Mouse (Mus musculus) heart, embryonic 16.5 days (tissue): ENCODE data around the gene Dennd1b. TPM values are rescaled to one million over a fixed set of nuclear protein-coding genes. Genes with fewer than 3 reads are reported as not detected.
A peak's percentile ranks its signal among the peaks of the same experiment; 100 is the strongest.

Source experiments
- ATAC-seq: fragments of 200-750 bp; cut with Nextera tagmentation; replicated peaks from 2 replicates; pipeline ENCODE4 v1.8.0; 2017; ENCODE audit warnings: moderate number of reproducible peaks; ENCODE audit not compliant: insufficient read depth, low FRiP score; ENCODE audit errors: extremely low read depth
- H3K27ac ChIP-seq: fragments of 300-500 bp; sonication (generic); 2 replicates; pipeline ENCODE4 v1.5.1; 2014; ENCODE audit warnings: mild to moderate bottlenecking, low read length, control low read depth, moderate library complexity
- H3K27me3 ChIP-seq: fragments of 300-500 bp; sonication (generic); 2 replicates; pipeline ENCODE4 v1.6.1; 2014; ENCODE audit warnings: low read length, mixed read lengths; ENCODE audit not compliant: control insufficient read depth, insufficient read depth
- H3K36me3 ChIP-seq: fragments of 300-500 bp; sonication (generic); 2 replicates; pipeline ENCODE4 v1.6.1; 2014; ENCODE audit not compliant: control insufficient read depth, insufficient read depth
- H3K4me1 ChIP-seq: fragments of 300-500 bp; sonication (generic); 2 replicates; pipeline ENCODE4 v1.6.1; 2014; ENCODE audit warnings: low read length, mixed read lengths; ENCODE audit not compliant: control insufficient read depth, insufficient read depth
- H3K4me2 ChIP-seq: fragments of 300-500 bp; sonication (generic); 2 replicates; pipeline ENCODE4 v1.6.1; 2014; ENCODE audit warnings: low read depth, mild to moderate bottlenecking, control low read depth, low read length
- H3K4me3 ChIP-seq: fragments of 300-500 bp; sonication (generic); 2 replicates; pipeline ENCODE4 v1.5.1; 2014; ENCODE audit warnings: mild to moderate bottlenecking, control low read depth, low read length
- H3K9ac ChIP-seq: fragments of 300-500 bp; sonication (generic); 2 replicates; pipeline ENCODE4 v1.6.1; 2014; ENCODE audit warnings: low read length, control low read depth
- H3K9me3 ChIP-seq: fragments of 300-500 bp; sonication (generic); replicated peaks from 2 replicates; pipeline ENCODE4 v1.6.1; 2016; ENCODE audit warnings: low read length; ENCODE audit not compliant: control insufficient read depth
- WGBS: fragments of 180-500 bp; shearing (Covaris S2); extraction: QIAGEN DNeasy Blood & Tissue Kit; methylation state at CpG from one replicate; pipeline ENCODE4 v1.1.7; 2014; 5-methylcytosine and 5-hydroxymethylcytosine counted together
- polyA plus RNA-seq: library from polyadenylated mRNA; unstranded; fragments of >200 nt; fragmentation: Nextera tagmentation; extraction: Ambion mirVana; gene quantifications from 2 replicates; pipeline ENCODE4 v1.2.1, GENCODE M21; 2015

Gene Dennd1b
- polyA plus RNA-seq, 1 experiment from 2014 or later, result 10.0 TPM

- Histone ChIP-seq H3K36me3 (no peaks in the 10 kb centered on the region), H3K4me1 (peaks cover 3% of the 10 kb centered on the region), H3K27me3 (no peaks in the 10 kb centered on the region), H3K9me3 (no peaks in the 10 kb centered on the region), H3K9ac (no peak overlapping the region), H3K27ac (no peak overlapping the region), H3K4me3 (no peak overlapping the region), H3K4me2 (peak overlapping the region; percentile 28; the same call in 1 of the 2 replicates)
- ATAC-seq, result no peak
- WGBS, result 54% methylated on average over 8 of the region's 8 CpGs
Observed at GRCm38 (mm10) chr1:139079000-139079399, 115.8 kb downstream of the Dennd1b start.

- Histone ChIP-seq H3K4me2 (no peak overlapping the region), H3K4me1 (peaks cover 3% of the 10 kb centered on the region), H3K36me3 (no peaks in the 10 kb centered on the region), H3K27ac (no peak overlapping the region), H3K4me3 (no peak overlapping the region), H3K9me3 (no peaks in the 10 kb centered on the region), H3K27me3 (no peaks in the 10 kb centered on the region), H3K9ac (no peak overlapping the region)
- ATAC-seq, result no peak
- 72% methylated on average over 6 of the region's 6 CpGs for WGBS
Observed at GRCm38 (mm10) chr1:139079523-139079922, 116.3 kb downstream of the Dennd1b start.

GRCm38 (mm10) chr1:139080517-139081386 lies 117.5 kb downstream of the Dennd1b start:
- no peaks in the 10 kb centered on the region for H3K36me3 ChIP-seq
- H3K9ac ChIP-seq, result no peak overlapping the region
- peak; percentile 60; the same call in 1 of the 2 replicates for ATAC-seq
- no peaks in the 10 kb centered on the region for H3K27me3 ChIP-seq
- 58% methylated on average over 16 of the region's 16 CpGs for WGBS
- no peaks in the 10 kb centered on the region for H3K9me3 ChIP-seq
- no peak overlapping the region; the same call in 1 of the 2 replicates for H3K4me2 ChIP-seq
- H3K27ac ChIP-seq, result no peak overlapping the region
- peaks cover 3% of the 10 kb centered on the region for H3K4me1 ChIP-seq
- H3K4me3 ChIP-seq, result no peak overlapping the region

GRCm38 (mm10) chr1:139083382-139083781 lies 120.1 kb downstream of the Dennd1b start:
- Histone ChIP-seq H3K27me3 (no peaks in the 10 kb centered on the region), H3K4me3 (no peak overlapping the region), H3K9ac (no peak overlapping the region), H3K4me2 (no peak overlapping the region), H3K36me3 (no peaks in the 10 kb centered on the region), H3K4me1 (peaks cover 3% of the 10 kb centered on the region), H3K27ac (no peak overlapping the region), H3K9me3 (no peaks in the 10 kb centered on the region)
- 57% methylated on average over 2 of the region's 2 CpGs for WGBS
- ATAC-seq, result no peak

GRCm38 (mm10) chr1:139087564-139087963 lies 124.3 kb downstream of the Dennd1b start:
- H3K27me3 ChIP-seq, result no peaks in the 10 kb centered on the region
- no peaks in the 10 kb centered on the region for H3K4me1 ChIP-seq
- no peak for ATAC-seq
- H3K9me3 ChIP-seq, result no peaks in the 10 kb centered on the region
- no peak overlapping the region for H3K4me2 ChIP-seq
- no peaks in the 10 kb centered on the region for H3K36me3 ChIP-seq
- WGBS, result 69% methylated on average over 3 of the region's 3 CpGs
- H3K4me3 ChIP-seq, result no peak overlapping the region
- no peak overlapping the region for H3K27ac ChIP-seq
- no peak overlapping the region for H3K9ac ChIP-seq

GRCm38 (mm10) chr1:139090744-139091143 lies 127.5 kb downstream of the Dennd1b start:
- 95% methylated on average over 3 of the region's 3 CpGs for WGBS
- Histone ChIP-seq H3K4me2 (no peak overlapping the region), H3K9ac (no peak overlapping the region), H3K36me3 (no peaks in the 10 kb centered on the region), H3K27me3 (no peaks in the 10 kb centered on the region), H3K27ac (no peak overlapping the region), H3K9me3 (no peaks in the 10 kb centered on the region), H3K4me1 (no peaks in the 10 kb centered on the region), H3K4me3 (no peak overlapping the region)
- no peak for ATAC-seq

GRCm38 (mm10) chr1:139091701-139092100 lies 128.5 kb downstream of the Dennd1b start:
- no peaks in the 10 kb centered on the region for H3K27me3 ChIP-seq
- WGBS, result 90% methylated on average over 6 of the region's 6 CpGs
- no peak overlapping the region for H3K4me2 ChIP-seq
- no peak for ATAC-seq
- H3K27ac ChIP-seq, result no peak overlapping the region
- no peaks in the 10 kb centered on the region for H3K4me1 ChIP-seq
- H3K9ac ChIP-seq, result no peak overlapping the region
- no peaks in the 10 kb centered on the region for H3K36me3 ChIP-seq
- no peaks in the 10 kb centered on the region for H3K9me3 ChIP-seq
- no peak overlapping the region for H3K4me3 ChIP-seq

GRCm38 (mm10) chr1:139092144-139092543 lies 128.9 kb downstream of the Dennd1b start:
- no peaks in the 10 kb centered on the region for H3K9me3 ChIP-seq
- H3K4me2 ChIP-seq, result no peak overlapping the region
- H3K9ac ChIP-seq, result no peak overlapping the region
- no peak overlapping the region for H3K27ac ChIP-seq
- no peaks in the 10 kb centered on the region for H3K36me3 ChIP-seq
- H3K4me1 ChIP-seq, result no peaks in the 10 kb centered on the region
- H3K27me3 ChIP-seq, result no peaks in the 10 kb centered on the region
- H3K4me3 ChIP-seq, result no peak overlapping the region
- 72% methylated on average over 10 of the region's 10 CpGs for WGBS
- ATAC-seq, result no peak

- H3K4me1 ChIP-seq, result no peaks in the 10 kb centered on the region
- 82% methylated on average over 4 of the region's 4 CpGs for WGBS
- H3K4me3 ChIP-seq, result no peak overlapping the region
- no peaks in the 10 kb centered on the region for H3K36me3 ChIP-seq
- no peaks in the 10 kb centered on the region for H3K9me3 ChIP-seq
- no peak overlapping the region for H3K27ac ChIP-seq
- H3K27me3 ChIP-seq, result no peaks in the 10 kb centered on the region
- no peak overlapping the region for H3K4me2 ChIP-seq
- no peak overlapping the region for H3K9ac ChIP-seq
- ATAC-seq, result no peak
Observed at GRCm38 (mm10) chr1:139092722-139093121, 129.5 kb downstream of the Dennd1b start.
